Mouse (Mus musculus) kidney, embryonic 16.5 days (tissue): ENCODE measurements around the gene Tmem50a. TPM values are rescaled to one million over a fixed set of nuclear protein-coding genes. Genes with fewer than 3 reads are reported as not detected.

Experiments
- ATAC-seq: fragments of 200-750 bp; cut with Nextera tagmentation; 2 replicates; pipeline ENCODE4 v1.8.0; 2017; ENCODE audit warnings: moderate TSS enrichment; ENCODE audit not compliant: low FRiP score, low TSS enrichment
- H3K27ac ChIP-seq: fragments of 300-500 bp; sonication (generic); 2 replicates; pipeline ENCODE4 v1.5.1; 2014; ENCODE audit warnings: low read length
- H3K27me3 ChIP-seq: fragments of 300-500 bp; sonication (generic); 2 replicates; pipeline ENCODE4 v1.6.1; 2014; ENCODE audit warnings: low read length, control low read depth, mixed read lengths; ENCODE audit not compliant: insufficient read depth
- H3K36me3 ChIP-seq: fragments of 300-500 bp; sonication (generic); 2 replicates; pipeline ENCODE4 v1.6.1; 2014; ENCODE audit warnings: low read length, control low read depth, mixed read lengths; ENCODE audit not compliant: insufficient read depth
- H3K4me1 ChIP-seq: fragments of 300-500 bp; sonication (generic); 2 replicates; pipeline ENCODE4 v1.6.1; 2014; ENCODE audit warnings: low read length, control low read depth, mixed read lengths; ENCODE audit not compliant: insufficient read depth
- H3K4me2 ChIP-seq: fragments of 300-500 bp; sonication (generic); replicated peaks from 2 replicates; pipeline ENCODE4 v1.6.1; 2014; ENCODE audit warnings: low read depth, low read length
- H3K4me3 ChIP-seq: fragments of 300-500 bp; sonication (generic); 2 replicates; pipeline ENCODE4 v1.5.1; 2014; ENCODE audit warnings: mild to moderate bottlenecking, low read length
- H3K9ac ChIP-seq: fragments of 300-500 bp; sonication (generic); replicated peaks from 2 replicates; pipeline ENCODE4 v1.6.1; 2014; ENCODE audit warnings: low read length
- H3K9me3 ChIP-seq: fragments of 300-500 bp; sonication (generic); 2 replicates; pipeline ENCODE4 v1.6.1; 2016; ENCODE audit warnings: low read length, control low read depth
- WGBS: fragments of 180-500 bp; shearing (Covaris S2); extraction: QIAGEN DNeasy Blood & Tissue Kit; methylation state at CpG from one replicate; pipeline ENCODE4 v1.1.7; 2014; 5-methylcytosine and 5-hydroxymethylcytosine counted together
- polyA plus RNA-seq: library from polyadenylated mRNA; unstranded; fragments of >200 nt; fragmentation: Nextera tagmentation; extraction: Ambion mirVana; gene quantifications from 2 replicates; pipeline ENCODE4 v1.2.1, GENCODE M21; 2015

The Tmem50a gene
- polyA plus RNA-seq, 1 experiment from 2014 or later: 177 TPM

DNA sequence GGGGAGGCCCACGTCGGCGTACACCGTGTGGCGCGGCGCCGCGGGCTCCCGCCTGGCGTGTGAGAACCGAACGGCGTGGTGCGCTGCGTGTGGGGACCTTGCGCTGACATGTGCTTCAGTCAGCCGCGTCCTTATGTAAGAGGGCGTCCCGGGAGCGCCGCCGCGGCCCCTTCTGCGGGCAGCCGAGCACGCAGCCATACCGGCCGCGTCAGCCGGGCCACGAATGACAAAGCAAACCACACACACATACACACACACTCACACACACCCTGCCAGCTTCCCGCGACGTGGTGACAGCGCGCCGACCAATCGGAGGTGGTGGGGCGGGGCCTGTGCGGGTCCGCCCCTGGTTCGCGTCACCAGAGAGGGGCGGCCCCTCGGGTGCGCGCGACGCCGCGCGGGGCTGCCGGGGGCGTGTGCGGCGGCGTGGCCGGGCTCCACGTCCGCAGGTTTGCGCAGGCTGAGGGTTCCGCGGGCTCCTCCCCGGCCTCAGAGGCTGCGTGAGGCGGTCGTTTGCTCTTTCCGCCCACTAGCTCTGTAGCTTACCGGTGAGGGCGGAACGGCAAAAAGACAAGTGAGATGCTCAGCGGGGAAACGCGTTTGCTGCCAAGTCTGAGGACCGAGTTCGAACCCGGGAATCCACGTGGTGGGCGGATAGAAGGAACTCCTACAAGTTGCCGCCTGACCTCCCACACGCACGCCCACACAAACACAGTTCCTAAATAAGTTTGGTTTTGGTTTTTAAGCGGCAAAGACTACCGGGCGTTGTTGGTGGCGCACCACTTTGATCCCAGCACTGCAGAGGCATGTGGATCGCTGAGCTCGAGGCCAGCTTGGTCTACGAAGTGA is 61.0 kb downstream of the Tmem50a start:
- under 1% methylated on average over 88 of the region's 91 CpGs for WGBS
- Histone ChIP-seq H3K27me3 (peaks cover 3% of the 10 kb centered on the region; the same call in 1 of the 2 replicates), H3K9me3 (no peaks in the 10 kb centered on the region), H3K4me2 (peak overlapping the region; percentile 85), H3K36me3 (no peaks in the 10 kb centered on the region), H3K4me3 (peak overlapping the region; percentile 96), H3K27ac (peak overlapping the region; percentile 80), H3K9ac (peak overlapping the region; percentile 68), H3K4me1 (peaks cover 32% of the 10 kb centered on the region)
- peak; percentile 94 for ATAC-seq

DNA sequence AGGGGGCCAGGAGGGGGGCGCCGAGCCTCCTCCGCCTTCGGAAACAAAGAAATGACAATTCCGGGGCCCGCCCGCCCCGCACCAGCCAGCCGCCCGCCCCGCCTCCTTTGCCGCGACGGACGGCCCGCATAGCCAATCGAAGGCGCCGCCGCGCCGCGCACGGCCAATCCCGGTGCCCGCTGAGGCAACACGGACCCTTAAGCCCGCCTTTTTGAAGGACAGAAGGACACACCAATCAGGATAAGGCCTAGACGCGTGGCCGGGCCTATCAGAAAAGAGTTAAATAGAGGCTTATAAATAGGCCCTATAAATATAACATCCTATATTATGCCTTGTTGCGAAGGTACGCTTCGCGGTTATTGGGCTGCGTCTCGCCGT is 61.6 kb downstream of the Tmem50a start, which contains the start of gene Maco1:
Maco1 (minus strand) TSS at position 87 of the 378 bp plus-strand sequence.
- Histone ChIP-seq H3K4me2 (peak within 1 kb of the TSS; percentile 85), H3K9ac (peak within 1 kb of the TSS; percentile 84), H3K27me3 (peaks cover 3% of the 10 kb centered on the region; the same call in 1 of the 2 replicates), H3K4me1 (peaks cover 32% of the 10 kb centered on the region), H3K4me3 (peak within 1 kb of the TSS; percentile 96), H3K9me3 (no peaks in the 10 kb centered on the region), H3K27ac (peak within 1 kb of the TSS; percentile 80), H3K36me3 (no peaks in the 10 kb centered on the region)
- ATAC-seq: peak; percentile 98
- whole genome bisulfite sequencing: under 1% methylated on average over 34 of the region's 38 CpGs

DNA sequence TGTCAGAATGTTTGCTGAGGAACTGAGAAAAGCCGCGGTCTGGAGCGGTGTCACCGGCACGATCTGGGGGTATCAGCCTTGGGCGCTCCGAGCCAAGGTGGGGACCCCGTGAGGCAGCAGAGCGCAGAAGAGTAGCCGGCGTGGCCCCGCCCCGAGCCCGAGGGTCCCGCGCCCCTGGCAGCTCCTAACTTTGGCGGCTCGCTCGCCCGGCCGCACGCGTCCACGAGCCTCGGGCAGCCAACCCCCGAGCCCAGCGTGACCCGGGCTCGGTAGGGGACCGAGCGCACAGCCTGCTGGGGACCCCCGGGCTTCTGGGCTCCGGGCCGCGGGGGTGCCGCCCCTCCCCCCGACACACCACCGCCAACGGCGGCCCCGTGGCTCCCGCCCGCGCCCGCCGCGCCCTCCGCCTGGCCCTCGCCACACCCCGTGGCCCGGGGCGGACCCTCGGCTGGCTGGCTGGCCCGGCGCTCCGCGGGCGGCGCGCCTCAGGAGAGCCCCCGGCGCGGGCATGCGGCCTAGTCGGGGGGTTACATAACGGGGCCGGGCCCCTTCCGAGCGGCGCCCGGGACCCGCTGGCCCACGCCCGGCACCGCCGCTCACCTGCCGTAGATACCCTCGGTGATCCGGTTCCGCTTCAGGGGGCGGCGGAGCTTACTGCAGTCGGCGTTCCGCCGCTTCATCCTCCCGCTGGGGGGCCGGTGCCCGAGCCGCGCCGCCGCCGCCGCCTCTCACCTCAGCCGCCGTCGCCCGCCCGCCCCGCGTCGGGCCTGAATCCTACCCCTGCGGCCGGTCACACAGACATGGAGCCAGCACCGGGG is 62.2 kb downstream of the Tmem50a start:
- peak overlapping the region; percentile 84 for H3K9ac ChIP-seq
- peak overlapping the region; percentile 85 for H3K4me2 ChIP-seq
- peak overlapping the region; percentile 65 for H3K27ac ChIP-seq
- WGBS: under 1% methylated on average over 66 of the region's 106 CpGs
- H3K36me3 ChIP-seq: no peaks in the 10 kb centered on the region
- H3K4me1 ChIP-seq: peaks cover 34% of the 10 kb centered on the region
- no peaks in the 10 kb centered on the region for H3K9me3 ChIP-seq
- peaks cover 3% of the 10 kb centered on the region; the same call in 1 of the 2 replicates for H3K27me3 ChIP-seq
- peak overlapping the region; percentile 96 for H3K4me3 ChIP-seq
- ATAC-seq: peak; percentile 24

DNA sequence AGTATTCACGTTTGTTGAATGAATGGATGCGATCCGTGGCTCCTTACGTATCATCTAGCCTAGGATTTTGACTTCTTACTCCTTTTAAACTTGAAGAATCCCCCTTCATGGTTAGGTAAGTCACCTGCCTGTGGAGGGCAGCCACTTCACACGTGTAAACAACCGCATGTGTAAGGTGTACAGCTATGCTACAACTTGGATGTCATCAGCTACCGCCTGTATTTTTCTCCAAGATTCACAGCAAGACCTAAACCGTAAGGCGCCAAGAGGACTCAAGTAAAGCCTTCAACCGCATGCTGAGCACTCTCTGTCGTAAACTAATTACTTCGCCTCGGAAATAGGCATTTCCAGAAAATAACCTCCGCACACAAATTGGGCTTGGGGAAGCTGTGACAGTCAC is 62.9 kb downstream of the Tmem50a start:
- WGBS: 10% methylated on average over 14 of the region's 14 CpGs
- no peak for ATAC-seq
- H3K27me3 ChIP-seq: peaks cover 3% of the 10 kb centered on the region; the same call in 1 of the 2 replicates
- H3K9ac ChIP-seq: peak overlapping the region; percentile 84
- H3K9me3 ChIP-seq: no peaks in the 10 kb centered on the region
- H3K27ac ChIP-seq: no peak overlapping the region
- H3K4me1 ChIP-seq: peaks cover 36% of the 10 kb centered on the region
- no peaks in the 10 kb centered on the region for H3K36me3 ChIP-seq
- H3K4me3 ChIP-seq: peak overlapping the region; percentile 96
- H3K4me2 ChIP-seq: peak overlapping the region; percentile 85

DNA sequence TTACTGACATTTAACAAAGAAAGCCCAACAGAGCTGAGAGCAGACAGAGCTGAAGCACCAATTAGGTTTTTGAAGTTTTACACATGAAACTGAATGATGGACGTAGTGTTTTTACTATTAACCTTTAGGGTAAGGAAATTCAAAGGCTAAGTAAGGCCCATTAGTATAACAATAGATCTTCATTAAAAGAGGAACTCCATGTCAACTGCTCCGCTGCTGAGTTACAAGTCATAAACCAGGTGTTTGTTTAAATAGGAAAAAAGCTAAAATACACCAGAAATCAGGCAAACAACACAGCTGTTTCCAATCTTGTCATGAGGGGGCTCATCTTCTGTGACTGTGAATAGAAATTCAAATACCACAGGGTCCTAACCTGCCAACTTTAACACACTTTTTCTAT is 63.6 kb downstream of the Tmem50a start:
- no peak overlapping the region for H3K9ac ChIP-seq

DNA sequence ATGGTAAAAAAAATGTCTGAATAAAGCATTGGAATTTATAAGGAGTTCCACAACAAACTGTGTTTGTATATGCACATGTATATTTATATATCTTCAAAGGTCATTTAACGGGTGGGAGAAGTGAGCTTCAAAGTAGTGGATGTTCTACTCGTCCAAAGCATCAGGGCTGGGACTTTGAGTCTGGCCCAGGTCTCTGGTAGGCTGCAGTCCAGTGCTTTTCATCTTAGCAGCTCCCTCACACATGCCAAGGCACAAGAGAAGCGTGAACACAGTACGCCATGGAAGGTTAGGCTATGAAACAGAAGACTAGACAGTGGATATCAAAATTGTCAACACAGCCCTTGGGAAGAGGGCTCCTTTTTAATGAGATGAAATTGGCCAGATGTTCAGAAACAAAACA is 64.3 kb downstream of the Tmem50a start:
- 59% methylated on average over 4 of the region's 4 CpGs for WGBS
- Histone ChIP-seq H3K36me3 (no peaks in the 10 kb centered on the region), H3K9me3 (no peaks in the 10 kb centered on the region), H3K27me3 (peaks cover 3% of the 10 kb centered on the region; the same call in 1 of the 2 replicates), H3K4me3 (no peak overlapping the region), H3K4me2 (no peak overlapping the region), H3K9ac (no peak overlapping the region), H3K27ac (no peak overlapping the region), H3K4me1 (peaks cover 30% of the 10 kb centered on the region)
- no peak for ATAC-seq

More for the DNA sequence above, 63.6 kb downstream of the Tmem50a start:
- Histone ChIP-seq H3K27me3 (peaks cover 3% of the 10 kb centered on the region; the same call in 1 of the 2 replicates), H3K4me1 (peaks cover 32% of the 10 kb centered on the region), H3K4me3 (peak overlapping the region; percentile 96; the same call in 1 of the 2 replicates), H3K4me2 (peak overlapping the region; percentile 85), H3K36me3 (no peaks in the 10 kb centered on the region), H3K9me3 (no peaks in the 10 kb centered on the region), H3K27ac (no peak overlapping the region)
- WGBS: 45% methylated on average over 2 of the region's 2 CpGs
- no peak for ATAC-seq

Other genes starting within 250 kb of the Tmem50a start
- gene Man1c1, start 210.7 kb downstream of the Tmem50a start, polyA plus RNA-seq: 3.5 and 3.7 TPM in 2 replicates
- 21.7 and 23.1 TPM in 2 replicates for gene Ldlrap1, start 147.0 kb downstream of the Tmem50a start, polyA plus RNA-seq
- gene Maco1, start 61.7 kb downstream of the Tmem50a start, polyA plus RNA-seq: 33.1 and 38.4 TPM in 2 replicates
- 2.7 and 3.0 TPM in 2 replicates for gene Rhd, start 50.5 kb downstream of the Tmem50a start, polyA plus RNA-seq
- 449 and 450 TPM in 2 replicates for gene Rsrp1, start 8.6 kb upstream of the Tmem50a start, polyA plus RNA-seq
- gene Syf2, start 15.9 kb upstream of the Tmem50a start, polyA plus RNA-seq: 82.6 and 90.6 TPM in 2 replicates
- 0.06 TPM in 1 of 2 replicates, not detected in the other for gene Runx3, start 205.6 kb upstream of the Tmem50a start, polyA plus RNA-seq